Mouse (Mus musculus) testis, adult 2 months (tissue): ENCODE results near the gene Armc12. TPM values are rescaled to one million over a fixed set of nuclear protein-coding genes. Genes with fewer than 3 reads are reported as not detected.

Source experiments
- H3K27ac ChIP-seq: fragments of 200-500 bp; 2 replicates; pipeline ENCODE4 v1.5.1; 2012; ENCODE audit warnings: low read depth, low read length; ENCODE audit not compliant: control insufficient read depth, insufficient read depth
- H3K27me3 ChIP-seq: fragments of 200-500 bp; 2 replicates; pipeline ENCODE4 v1.6.1; 2012; ENCODE audit warnings: mild to moderate bottlenecking, low read length, moderate library complexity; ENCODE audit not compliant: control insufficient read depth, insufficient read depth
- H3K36me3 ChIP-seq: fragments of 200-500 bp; 2 replicates; pipeline ENCODE4 v1.6.1; 2012; ENCODE audit warnings: mild to moderate bottlenecking, low read length; ENCODE audit not compliant: control insufficient read depth, insufficient read depth
- H3K4me1 ChIP-seq: fragments of 200-500 bp; 2 replicates; pipeline ENCODE4 v1.6.1; 2012; ENCODE audit warnings: low read length; ENCODE audit not compliant: control insufficient read depth, insufficient read depth
- H3K4me3 ChIP-seq: fragments of 200-500 bp; 2 replicates; pipeline ENCODE4 v1.5.1; 2012; ENCODE audit warnings: low read depth, mild to moderate bottlenecking, low read length, moderate library complexity, mixed read lengths; ENCODE audit not compliant: control insufficient read depth
- CTCF ChIP-seq: fragments of 200-500 bp; IDR thresholded peaks from 2 replicates; pipeline ENCODE4 v1.5.1; 2012; ENCODE audit warnings: low read depth, mild to moderate bottlenecking, inconsistent platforms, low read length, moderate library complexity; ENCODE audit not compliant: control insufficient read depth, insufficient read depth, insufficient replicate concordance
- POLR2A ChIP-seq: fragments of 200-500 bp; IDR thresholded peaks from 2 replicates; pipeline ENCODE4 v1.6.1; 2012; ENCODE audit warnings: low read depth, mild to moderate bottlenecking, inconsistent platforms, low read length, moderate library complexity; ENCODE audit not compliant: control insufficient read depth
- polyA plus RNA-seq: library from polyadenylated mRNA; depleted of rRNA; stranded (reverse); fragments of >200 nt; gene quantifications from 2 replicates; pipeline ENCODE4 v1.2.3, GENCODE M21; 2012; rRNA removed

Armc12 gene
- polyA plus RNA-seq = 513 and 515 TPM in 2 replicates

GRCm38 (mm10) chr17:28530506-28530905 is at the start of gene Armc12:
Gene Armc12, plus strand, starts transcription at chr17:28530806.
- Histone ChIP-seq H3K4me1 (peaks cover 12% of the 10 kb centered on the region), H3K36me3 (no peaks in the 10 kb centered on the region), H3K27ac (peak within 1 kb of the TSS; percentile 16; the same call in 1 of the 2 replicates), H3K4me3 (peak within 1 kb of the TSS; percentile 84), H3K27me3 (no peaks in the 10 kb centered on the region)
- TF ChIP-seq POLR2A = peak; percentile 44; the same call in 1 of the 2 replicates
- TF ChIP-seq CTCF = no peak

- no peaks in the 10 kb centered on the region for H3K27me3 ChIP-seq
- TF ChIP-seq POLR2A (no peak), CTCF (no peak)
- peaks cover 18% of the 10 kb centered on the region for H3K4me1 ChIP-seq
- H3K27ac ChIP-seq = peak overlapping the region; percentile 95
- peak overlapping the region; percentile 97 for H3K4me3 ChIP-seq
- H3K36me3 ChIP-seq = no peaks in the 10 kb centered on the region
Measured at GRCm38 (mm10) chr17:28484704-28485445, 45.7 kb upstream of the Armc12 start.

GRCm38 (mm10) chr17:28485446-28485948 is 45.1 kb upstream of the Armc12 start:
- Histone ChIP-seq H3K4me1 (peaks cover 18% of the 10 kb centered on the region), H3K4me3 (peak overlapping the region; percentile 97), H3K27ac (peak overlapping the region; percentile 95), H3K27me3 (no peaks in the 10 kb centered on the region), H3K36me3 (no peaks in the 10 kb centered on the region)
- no peak for TF ChIP-seq CTCF

- H3K27me3 ChIP-seq = no peaks in the 10 kb centered on the region
- peaks cover 18% of the 10 kb centered on the region for H3K4me1 ChIP-seq
- peak overlapping the region; percentile 97 for H3K4me3 ChIP-seq
- H3K36me3 ChIP-seq = no peaks in the 10 kb centered on the region
- TF ChIP-seq POLR2A (peak; percentile 79; the same call in 1 of the 2 replicates), CTCF (no peak)
- peak overlapping the region; percentile 95 for H3K27ac ChIP-seq
Measured at GRCm38 (mm10) chr17:28485977-28486400, 44.6 kb upstream of the Armc12 start.

- TF ChIP-seq CTCF (no peak), POLR2A (no peak)
- H3K4me1 ChIP-seq = peaks cover 18% of the 10 kb centered on the region
- no peak overlapping the region; the same call in 1 of the 2 replicates for H3K27ac ChIP-seq
- no peaks in the 10 kb centered on the region for H3K27me3 ChIP-seq
- H3K36me3 ChIP-seq = no peaks in the 10 kb centered on the region
- H3K4me3 ChIP-seq = peak overlapping the region; percentile 79
Measured at GRCm38 (mm10) chr17:28486720-28487119, 43.9 kb upstream of the Armc12 start.

GRCm38 (mm10) chr17:28487584-28488257 is 42.9 kb upstream of the Armc12 start:
- Histone ChIP-seq H3K4me1 (peaks cover 18% of the 10 kb centered on the region), H3K27me3 (no peaks in the 10 kb centered on the region), H3K36me3 (no peaks in the 10 kb centered on the region), H3K4me3 (no peak overlapping the region), H3K27ac (peak overlapping the region; percentile 68)
- TF ChIP-seq CTCF (no peak), POLR2A (no peak)
